Mouse (Mus musculus): ENCODE measurements around the gene Gm5108.
A peak's percentile ranks its signal among the peaks of the same experiment; 100 is the strongest.

Gm5108 gene

DNA sequence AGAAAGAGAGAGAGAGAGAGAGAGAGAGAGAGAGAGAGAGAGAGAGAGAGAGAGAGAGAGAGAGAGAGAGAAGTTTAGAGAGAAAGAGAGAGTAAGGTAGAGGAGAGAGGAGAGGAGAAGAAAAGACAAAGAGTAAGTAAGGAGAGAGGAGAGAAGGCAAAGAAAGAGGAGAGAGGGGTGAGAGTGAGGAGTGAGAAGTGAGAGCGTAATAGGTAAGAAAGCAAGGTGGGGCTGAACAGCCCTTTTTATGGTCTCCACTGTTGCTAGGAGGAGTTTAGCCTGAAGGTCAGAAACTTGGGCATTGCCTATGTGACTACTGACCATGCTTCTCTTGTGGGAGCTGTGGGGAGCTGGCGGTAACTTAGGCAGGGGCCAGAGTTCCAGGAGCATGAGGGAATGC is at the start of gene Gm5108:
Gene Gm5108, plus strand, starts transcription at position 301 of the 400 bp plus-strand sequence.
- no peak for DNase-seq

DNA sequence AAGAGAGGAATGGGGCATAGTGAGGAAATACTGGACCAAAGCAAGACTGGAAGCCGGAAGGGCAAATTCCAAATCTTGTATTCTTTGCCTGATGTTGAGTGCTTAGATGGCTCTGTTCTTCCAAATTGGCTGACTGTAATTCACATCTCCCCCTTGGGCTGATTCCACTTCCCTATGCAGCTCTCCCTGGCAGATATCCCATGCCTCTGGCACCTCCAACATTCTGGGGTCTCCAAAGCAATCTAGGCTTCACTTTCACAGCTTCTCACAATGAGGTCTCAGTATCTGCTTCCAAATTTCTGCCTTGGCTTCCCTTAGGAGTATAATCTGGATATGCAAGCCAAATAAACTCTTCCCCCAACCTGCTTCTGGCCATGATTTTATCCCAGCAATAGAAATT is 42.5 kb upstream of the Gm5108 start:
- DNase-seq, result no peak

DNA sequence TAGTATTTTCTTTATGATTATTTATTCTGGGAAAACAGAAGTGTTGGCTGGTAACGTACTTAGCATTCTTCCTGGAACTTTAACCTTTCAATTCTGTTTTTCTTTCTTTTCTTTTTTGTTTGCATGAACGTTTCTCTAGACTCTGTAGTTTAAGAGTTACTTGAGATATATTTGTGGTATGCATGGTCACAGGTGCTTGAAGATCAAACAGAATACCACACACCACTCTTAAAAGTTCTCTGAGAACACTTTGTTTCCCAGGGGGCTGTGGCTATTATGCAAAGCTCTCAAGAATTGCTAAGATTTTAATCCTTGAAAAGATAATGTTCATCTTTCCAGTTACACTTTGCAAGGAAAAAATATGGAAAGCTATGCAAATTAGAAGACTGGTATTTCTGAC is 36.9 kb upstream of the Gm5108 start:
- peak; percentile 60 for DNase-seq

DNA sequence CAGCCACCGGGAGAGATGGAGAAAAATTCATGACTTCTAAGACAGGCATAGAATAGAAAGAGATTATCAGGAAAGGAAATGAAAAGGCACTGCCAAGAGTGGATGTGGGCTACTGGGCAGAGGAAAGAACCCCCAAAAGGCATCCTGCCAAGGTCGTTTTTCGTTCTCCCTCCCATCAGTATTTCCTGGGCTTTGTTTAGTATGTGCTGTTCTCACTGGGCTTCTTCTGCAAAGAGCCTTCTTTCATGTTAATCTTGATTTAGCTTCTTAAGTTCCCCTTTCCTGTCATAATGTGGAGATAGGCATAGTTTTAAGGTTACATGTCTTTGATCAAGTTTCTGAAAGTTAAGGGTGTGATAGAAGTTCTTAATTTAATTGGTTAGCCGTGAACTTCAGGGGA is 10.9 kb upstream of the Gm5108 start:
- peak; percentile 16 for DNase-seq

DNA sequence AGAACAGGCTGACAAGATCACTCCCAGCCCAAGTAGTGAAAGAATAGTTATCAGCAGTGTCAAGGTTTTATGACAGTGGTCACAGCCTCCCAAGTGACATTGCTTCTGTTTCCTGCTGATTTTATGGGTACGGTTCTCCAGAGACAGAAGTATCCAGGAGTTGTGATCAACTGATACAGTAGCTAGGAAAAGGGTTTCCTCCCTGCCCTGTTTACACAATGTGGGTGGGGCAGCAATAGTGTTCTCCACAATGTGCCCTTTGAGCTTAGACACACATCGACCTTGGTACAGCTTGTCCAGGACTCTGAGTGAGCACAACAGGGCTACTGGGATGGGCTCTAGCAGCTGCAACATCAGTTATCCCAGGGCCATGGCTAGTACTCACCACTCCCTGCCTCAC is 9.8 kb upstream of the Gm5108 start:
- peak; percentile 71 for DNase-seq

DNA sequence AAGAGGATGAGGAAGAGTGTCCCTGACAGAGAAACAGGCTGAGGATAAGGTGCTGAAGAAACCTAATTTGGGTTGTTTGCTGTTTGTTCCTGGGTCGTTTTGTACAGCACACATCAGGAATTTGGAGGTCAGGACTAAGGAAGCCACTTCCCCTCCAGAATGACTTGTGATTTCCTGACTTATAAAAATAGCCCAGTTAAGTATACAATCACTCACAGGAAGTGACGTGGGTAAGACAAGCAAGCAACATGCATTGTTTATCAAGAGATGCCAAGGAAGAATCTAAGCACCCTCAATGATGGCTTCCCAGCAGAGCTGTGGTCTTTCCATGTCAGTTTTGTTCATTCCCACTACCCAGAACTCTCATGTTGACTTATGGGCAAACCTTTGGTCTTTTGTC is 1.7 kb downstream of the Gm5108 start:
- peak; percentile 65 for DNase-seq

DNA sequence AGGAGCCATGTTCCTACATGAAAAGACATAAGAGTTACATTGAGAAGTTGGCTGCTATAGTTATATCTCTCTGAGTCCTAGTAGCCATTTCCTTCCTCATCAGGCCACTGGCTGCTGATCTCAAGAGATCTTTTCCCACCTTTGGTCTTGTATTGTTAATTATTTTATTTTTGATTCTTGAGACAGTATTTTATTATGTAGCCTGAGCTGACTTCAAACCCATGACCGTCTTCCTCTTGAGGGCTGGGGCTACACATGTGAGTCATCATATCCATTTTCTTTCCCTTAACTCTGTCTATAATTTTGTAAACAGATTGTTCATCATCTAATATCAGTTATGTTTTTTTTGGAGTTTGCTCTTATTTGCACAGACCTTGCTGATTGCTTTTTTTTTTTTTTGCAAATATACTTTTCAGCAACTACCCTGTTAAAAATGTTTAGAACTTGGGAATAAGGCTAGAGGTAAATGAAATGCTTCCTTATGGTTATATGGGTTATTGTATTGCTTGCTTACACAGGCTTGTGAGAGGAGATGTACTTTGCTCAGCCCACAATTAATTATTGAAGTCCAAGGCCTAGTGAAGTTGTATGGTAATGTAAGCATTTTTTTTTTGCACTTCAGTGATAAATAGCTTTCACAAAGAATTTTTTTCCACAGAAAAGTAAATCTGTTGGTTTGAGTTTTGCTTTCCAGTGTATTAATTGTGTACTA is 2.8 kb downstream of the Gm5108 start:
- DNase-seq, result no peak

DNA sequence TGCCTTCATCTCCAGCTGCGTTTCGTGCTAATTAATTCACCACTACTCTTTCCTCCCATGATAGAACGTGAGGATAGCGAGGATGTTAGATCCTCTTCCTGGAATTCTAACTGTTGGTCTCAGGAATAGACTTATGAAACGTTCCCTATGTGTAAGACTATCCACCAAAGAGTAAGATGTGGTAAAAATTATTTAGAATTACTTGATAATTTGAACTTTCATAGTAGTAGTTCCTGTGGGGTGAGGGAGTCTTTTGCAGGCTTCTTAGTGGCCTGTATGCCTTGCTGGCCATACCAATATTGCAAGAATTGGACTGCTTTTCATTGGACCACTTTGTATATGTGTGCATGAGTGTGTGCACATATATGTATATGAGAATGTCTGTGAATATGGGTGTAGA is 4.9 kb downstream of the Gm5108 start, which contains the start of gene Gm21905:
Gene Gm21905, minus strand, starts transcription at position 101 of the 400 bp plus-strand sequence.
- no peak for DNase-seq

DNA sequence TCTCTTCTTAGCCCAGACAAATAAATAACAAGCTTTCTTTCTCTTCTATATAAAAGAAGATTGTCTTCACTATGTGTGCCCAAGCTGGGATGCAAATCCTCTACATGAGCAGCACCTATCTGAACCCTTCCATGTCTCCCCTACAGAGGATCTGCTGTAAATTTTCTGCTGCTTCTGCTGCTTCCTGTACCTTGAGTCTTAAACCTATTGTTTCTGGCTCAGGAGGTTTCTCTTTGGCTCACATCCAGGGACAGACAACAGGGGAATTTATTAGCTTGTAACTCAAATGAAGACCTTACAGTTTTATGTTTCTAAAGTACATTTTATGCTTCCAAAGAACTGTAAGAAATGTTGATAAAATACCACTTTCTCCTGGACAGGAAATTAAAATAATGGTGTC is 5.5 kb downstream of the Gm5108 start:
- DNase-seq, result no peak

DNA sequence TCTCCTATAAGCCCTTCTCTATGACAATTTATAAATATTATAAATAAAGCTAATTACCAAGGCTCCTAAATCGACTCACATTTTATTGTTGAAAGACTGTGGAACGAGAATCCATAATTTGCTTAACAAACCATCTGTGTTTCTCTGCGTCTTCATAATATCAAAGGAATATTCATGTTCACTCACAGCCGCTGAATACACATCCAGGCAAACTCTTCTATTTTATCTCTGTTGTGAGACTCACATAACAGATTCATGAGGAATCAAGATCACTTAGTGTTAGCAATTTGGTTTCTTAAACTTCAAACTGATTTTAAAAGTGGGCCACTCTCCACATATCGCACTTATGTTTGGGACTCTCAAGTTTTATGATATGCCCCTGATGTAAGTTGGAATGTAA is 6.6 kb downstream of the Gm5108 start:
- DNase-seq, result no peak

DNA sequence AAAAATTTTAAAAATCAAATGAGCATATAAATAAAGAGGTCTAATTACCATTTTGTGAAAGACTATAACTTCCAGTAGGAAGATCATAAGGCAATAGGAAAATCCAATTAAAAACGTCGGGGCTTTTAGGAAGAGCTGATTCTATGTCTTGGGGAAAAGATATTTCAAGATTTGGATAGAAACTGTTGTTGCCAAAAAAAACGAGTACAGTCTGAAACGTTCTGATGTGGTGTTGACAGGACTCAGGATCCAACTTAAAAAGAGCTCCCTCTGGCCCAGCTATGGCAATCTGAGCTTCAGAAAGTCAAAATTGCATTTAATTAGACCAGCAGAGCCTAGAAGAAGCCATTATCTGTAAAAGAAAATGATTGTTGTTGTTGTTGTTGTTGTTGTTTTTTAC is 12.6 kb downstream of the Gm5108 start:
- DNase-seq, result no peak

DNA sequence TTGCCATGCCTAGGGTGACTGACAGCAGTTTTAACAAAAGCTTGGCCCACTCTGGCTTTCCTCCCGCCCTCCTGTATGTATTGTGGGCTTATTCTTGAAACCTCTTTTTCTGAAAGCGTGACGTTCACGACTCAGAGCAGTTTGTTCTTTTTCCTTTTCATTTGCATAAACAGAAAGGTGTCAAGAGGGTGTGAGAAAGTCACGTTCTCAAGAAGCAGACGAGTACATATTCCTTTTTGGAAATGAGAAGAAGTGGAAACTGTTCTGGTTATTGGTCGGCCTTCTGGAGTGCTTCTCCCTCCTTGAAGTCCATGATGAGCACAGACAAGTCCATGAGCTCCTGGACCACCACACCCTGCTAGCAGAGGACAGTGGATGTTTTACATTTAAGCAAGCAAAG is 14.0 kb downstream of the Gm5108 start:
- DNase-seq, result no peak

DNA sequence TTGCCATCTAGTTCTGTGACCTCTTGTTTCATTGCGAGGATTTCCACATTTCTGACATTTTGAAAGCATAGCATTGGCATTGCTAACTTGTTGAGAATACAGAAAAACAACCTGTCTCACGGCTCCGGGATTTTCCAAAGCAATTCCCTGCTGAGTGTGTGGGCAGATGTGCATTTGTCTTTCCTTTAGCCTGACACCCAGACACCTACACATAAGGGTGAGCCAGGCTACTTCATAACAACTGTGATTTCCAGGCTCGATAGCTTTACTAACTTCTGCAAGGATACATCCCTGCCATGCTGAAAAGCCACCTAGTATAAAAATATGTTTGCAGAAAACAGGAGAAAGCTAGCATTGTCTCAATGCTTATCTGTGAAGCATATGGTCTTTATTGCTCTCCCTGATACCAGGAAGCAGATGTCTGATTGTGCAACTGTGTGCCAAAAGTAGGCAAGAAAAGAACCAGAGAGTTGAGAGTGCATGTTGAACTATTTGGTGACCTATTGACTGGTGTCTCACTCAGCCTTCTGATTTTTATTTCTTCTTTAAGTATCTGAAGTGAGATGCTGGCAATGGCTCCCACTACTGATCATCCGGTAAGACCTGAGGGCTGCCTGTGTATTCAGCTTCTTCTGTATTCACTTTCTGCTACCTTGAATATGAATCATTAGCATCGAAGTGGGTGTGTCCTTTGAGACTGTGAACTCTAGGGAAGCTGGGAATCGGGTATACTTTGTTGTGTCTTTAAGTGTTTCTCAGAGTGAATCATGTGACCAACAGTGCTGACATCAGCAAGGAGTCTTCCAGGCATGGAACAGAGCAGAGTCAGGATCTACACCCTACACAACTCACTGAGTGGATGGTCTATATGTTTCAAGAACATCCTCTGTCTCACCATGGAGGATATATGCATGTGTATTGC is 20.5 kb downstream of the Gm5108 start:
- DNase-seq, result no peak

DNA sequence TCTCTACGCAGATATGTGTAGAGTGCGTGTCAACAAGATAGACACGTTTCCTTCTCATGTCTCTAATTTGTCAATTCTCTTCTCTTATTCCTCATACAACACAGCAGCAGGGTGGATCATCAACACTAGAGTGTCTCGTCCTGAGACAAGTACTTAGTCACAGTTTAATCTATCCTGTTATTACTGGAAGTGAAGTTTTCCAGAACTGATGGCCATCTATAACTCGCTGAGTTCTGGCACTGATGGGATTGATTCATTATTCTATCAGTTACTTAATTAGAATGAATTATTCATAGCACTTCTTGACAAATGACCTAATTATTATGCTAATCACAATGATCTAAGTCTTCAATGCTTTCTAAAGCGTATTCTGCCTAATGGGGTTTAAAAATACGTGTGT is 28.1 kb downstream of the Gm5108 start:
- DNase-seq, result no peak

DNA sequence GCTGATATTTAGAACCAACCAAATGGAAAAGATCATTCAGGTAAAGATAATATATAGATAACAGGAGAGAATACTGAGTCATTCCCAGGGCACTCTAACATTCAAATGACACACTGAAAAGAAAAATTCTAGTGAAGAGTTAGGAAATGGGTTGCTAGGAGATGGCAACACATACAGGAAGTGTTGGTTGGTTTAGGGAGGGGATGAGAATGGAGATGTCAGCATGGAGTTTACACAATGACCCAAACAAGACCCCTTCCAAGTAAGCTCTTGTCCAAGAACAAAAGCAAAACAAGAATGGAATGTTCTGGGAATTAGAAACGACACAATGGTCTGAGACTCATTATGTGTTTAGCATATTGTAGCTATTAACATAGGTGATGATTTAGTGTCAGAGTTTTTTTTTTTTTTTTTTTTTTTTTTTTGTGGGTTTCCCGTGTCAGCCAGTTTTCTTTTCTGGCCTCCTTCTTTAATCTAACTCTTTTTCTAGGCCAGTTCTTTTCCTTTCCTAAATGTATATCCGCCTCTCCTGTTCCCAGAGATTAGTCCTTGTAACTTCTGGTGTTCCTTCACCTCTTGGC is 40.6 kb downstream of the Gm5108 start:
- peak; percentile 10 for DNase-seq

DNA sequence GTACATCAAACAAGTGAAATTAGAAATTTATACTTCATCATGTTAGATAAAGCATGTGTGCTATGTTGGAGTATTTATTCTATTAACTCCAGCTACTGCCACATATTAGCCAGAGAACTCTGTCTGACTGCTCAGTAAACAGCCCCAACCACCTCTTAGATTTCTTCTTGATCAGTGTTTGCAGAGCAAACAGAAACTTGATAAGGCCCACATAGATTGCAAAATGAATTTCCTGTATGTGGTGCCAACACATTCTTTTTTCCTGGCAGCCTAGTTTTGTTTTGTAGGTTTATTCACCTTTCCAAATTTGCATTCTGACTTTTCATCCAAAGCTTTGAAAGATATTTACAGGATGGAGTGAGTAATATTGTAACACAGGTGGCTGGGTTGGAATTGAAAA is 49.0 kb downstream of the Gm5108 start:
- peak; percentile 80 for DNase-seq

DNA sequence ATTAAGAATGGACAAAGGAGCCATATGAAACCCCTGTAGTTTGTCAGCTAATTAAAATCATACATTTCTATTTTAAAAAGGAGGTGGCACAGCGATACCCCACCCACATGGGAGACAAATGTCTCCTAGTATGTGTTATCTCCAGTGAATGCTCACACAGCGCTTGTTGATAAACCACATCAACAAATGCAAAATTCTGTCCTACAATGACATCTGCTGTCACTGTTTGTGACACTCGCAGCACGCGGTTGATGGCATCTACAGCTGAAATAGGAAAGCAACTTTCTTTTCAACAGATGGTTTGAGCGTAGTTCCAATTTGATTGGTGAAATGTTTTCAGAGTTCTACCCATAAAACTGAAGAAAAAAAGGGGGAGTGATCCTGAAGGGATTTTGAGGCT is 61.1 kb downstream of the Gm5108 start:
- DNase-seq, result no peak

DNA sequence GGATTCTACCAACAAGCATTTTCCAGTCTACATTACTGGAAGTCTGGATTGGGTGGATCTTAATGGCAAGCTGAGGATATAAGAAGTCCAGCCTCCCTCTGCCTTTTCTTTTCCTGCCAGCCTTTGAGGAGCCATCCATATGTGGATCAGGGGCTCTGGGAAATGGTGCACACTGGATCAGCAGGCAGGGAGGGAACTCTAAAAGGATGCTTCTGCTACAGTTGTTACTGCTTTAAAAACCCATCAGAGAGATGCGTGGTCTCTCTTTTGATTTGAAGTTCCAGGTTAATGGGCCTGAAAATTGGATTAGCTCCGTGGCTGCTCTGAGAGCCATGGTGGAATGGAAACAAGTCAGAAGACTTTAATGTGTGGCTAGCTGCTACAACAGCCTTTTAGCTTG is 62.4 kb downstream of the Gm5108 start:
- DNase-seq, result no peak

DNA sequence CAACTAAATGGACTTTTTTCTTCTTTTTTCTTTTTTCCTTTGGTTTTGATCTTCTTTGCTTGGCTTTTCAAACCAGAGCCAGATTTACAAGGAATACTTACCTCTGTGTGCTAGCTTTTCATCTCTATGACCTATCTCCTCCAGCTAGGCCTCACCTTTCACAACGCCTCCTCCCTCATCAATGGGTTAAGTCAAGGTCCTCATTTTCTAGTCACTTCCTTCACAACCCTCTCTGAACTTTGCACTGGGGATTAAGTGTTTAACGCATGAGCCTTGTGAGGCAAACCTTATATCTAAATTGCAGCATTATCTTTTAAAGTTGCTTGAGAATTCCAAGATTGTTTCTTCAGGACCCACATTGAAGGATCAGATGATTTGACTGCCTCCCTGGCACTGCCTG is 63.0 kb downstream of the Gm5108 start:
- DNase-seq, result no peak

DNA sequence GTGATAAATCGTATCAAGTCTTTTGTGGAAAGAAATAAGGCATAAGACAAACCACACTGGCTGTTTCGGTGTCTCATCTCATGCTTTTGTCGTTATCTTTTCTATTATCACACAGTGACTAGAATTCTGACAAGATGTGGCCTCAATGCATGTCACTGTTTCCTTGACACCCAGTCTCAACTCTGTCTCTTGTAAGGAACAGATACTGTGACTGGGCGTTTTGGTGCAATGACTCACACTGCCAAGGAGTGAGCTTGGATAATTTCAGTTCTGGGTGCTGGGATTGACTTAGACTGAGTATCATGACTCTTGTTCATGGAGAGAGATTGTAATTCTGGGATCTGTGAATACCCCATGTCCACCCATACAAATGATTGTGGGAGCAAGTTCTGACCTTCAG is 65.6 kb downstream of the Gm5108 start:
- DNase-seq, result no peak

DNA sequence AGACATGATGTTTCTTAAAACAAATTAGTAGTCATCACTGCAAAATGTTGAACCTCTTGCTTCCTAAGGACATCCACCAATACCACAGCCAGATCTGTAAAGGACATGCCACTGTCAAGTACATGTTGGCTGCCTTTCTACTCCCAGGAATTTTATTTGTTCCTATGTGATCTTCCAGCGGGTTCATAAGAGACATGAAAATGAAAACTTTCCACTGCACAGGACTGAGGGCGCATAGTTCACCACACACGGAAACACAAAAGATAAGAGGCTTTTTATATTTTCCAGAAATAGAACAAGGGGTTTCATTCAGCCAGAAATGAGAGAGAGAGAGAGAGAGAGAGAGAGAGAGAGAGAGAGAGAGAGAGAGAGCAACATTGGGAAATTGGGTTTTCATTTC is 70.1 kb downstream of the Gm5108 start:
- peak; percentile 10 for DNase-seq

DNA sequence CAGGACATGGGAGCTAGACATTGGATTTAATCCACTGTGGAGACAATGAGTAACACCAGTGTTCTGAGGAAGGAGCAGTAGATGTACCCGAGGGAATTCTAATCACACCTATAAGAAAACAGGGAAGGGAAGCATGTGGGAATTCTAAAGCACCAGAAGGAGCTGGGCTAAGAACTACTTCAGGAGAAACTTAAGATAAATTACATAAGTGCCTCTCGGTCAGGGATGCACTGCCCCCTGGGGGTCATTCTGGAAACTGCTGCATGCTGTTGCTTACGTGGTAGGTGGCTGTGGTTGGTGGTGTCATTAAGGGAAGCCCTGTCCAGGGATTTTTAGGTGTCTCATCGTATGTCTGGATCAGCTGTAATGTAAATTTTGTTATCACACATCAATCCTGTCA is 71.1 kb downstream of the Gm5108 start:
- peak; percentile 93 for DNase-seq

DNA sequence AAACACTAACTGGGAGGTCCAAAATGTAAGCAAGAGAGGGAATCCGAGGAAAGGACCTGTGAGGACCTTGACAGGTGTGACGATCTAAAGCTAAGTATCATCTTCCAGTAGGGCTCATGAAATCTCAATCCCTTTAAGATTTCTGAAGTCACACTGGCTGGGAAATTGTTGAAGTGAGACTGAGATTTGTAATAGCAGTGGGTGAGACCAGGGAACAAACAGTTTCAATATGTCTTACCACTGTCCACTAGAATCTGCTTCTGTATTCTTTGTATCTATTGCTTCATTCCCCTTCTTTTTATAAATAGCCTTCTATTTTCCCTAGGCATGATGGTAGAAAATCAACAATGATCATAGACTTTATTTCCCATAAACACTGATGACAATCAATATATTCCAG is 79.4 kb downstream of the Gm5108 start:
- no peak for DNase-seq

All from lung, postnatal 36 days (tissue).